Mouse (Mus musculus): Measurements from ENCODE around the gene Gm11116. TPM values are rescaled to one million over a fixed set of nuclear protein-coding genes. Genes with fewer than 3 reads are reported as not detected.

Gm11116 gene
- not detected for polyA plus RNA-seq (2014; fragmentation: Illumina TruSeq; extraction: RNeasy Lipid Tissue Mini Kit (QIAGEN cat#74804); ENCODE audit: low read depth, low replicate concordance)

DNA sequence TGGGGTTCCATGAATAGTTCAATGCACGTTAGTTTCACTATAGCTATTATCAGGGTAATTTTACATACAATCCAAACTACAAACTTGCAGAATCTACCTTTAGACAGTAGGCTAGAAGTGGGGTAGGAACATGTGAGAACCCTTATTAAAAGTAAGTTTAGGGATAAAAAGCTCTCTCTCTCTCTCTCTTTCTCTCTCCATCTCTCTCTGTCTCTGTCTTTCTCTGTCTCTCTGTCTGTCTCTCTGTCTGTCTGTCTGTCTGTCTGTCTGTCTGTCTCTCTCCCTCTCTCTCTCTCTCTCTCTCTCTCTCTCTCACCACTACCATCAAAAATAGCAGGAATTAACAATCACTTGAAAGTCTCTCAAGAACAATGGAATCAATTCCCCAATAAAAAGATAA lies at the start of gene Gm11116:
Gene Gm11116, minus strand, starts transcription at position 101 of the 400 bp plus-strand sequence.

DNA sequence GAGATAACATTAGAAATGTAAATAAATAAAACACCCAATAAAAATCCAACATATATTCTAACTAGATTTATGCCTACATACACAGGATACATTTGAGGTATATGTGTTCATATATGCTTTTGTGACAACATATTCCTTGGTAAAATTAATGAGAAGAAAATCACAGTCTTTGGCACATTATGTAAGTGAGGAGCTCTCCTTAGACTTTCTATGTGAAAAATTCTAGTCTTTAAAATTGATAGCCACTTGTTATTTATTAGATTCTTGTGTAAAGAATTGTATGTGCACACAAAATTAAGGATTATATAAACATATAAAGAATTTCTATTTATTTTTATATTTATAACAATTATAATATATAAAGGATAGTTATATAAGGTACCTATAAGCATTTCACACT lies 42.7 kb upstream of the Gm11116 start, which contains the start of gene Gm11115:
Gene Gm11115, minus strand, starts transcription at position 101 of the 400 bp plus-strand sequence.

DNA sequence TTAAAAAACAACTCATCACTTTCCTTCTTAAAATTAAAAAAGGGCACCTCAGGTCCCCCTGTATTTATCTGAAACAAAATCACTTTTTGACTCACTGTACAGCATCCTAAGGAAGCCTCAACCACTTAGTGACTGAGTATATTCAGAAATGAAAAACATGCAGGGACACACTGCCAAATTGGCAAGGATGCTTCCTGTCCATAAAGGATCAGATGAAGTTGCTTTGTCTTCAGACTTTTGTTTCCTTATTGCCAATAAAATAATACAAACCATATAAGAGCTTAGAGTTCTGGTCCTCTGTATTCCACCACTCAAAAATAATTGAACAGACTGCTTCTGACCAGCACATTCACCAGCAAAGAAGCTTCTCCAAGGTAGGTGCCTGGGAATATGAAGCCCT lies 25.1 kb downstream of the Gm11116 start, which contains the start of gene Smr2:
Gene Smr2, plus strand, starts transcription at position 301 of the 400 bp plus-strand sequence.

Other genes starting within 250 kb of the Gm11116 start
- not detected for gene Odam, start 226.5 kb downstream of the Gm11116 start, polyA plus RNA-seq (2014; fragmentation: Illumina TruSeq; extraction: RNeasy Lipid Tissue Mini Kit (QIAGEN cat#74804); ENCODE audit: low read depth, low replicate concordance)
- gene Csn3, start 186.0 kb downstream of the Gm11116 start, polyA plus RNA-seq (2014; fragmentation: Illumina TruSeq; extraction: RNeasy Lipid Tissue Mini Kit (QIAGEN cat#74804); ENCODE audit: low read depth, low replicate concordance): 0.79 TPM
- gene 2310003L06Rik, start 142.1 kb downstream of the Gm11116 start, polyA plus RNA-seq (2014; fragmentation: Illumina TruSeq; extraction: RNeasy Lipid Tissue Mini Kit (QIAGEN cat#74804); ENCODE audit: low read depth, low replicate concordance): not detected
- not detected for gene Gm28434, start 142.0 kb downstream of the Gm11116 start, polyA plus RNA-seq (2014; fragmentation: Illumina TruSeq; extraction: RNeasy Lipid Tissue Mini Kit (QIAGEN cat#74804); ENCODE audit: low read depth, low replicate concordance)
- not detected for gene Cabs1, start 132.1 kb downstream of the Gm11116 start, polyA plus RNA-seq (2014; fragmentation: Illumina TruSeq; extraction: RNeasy Lipid Tissue Mini Kit (QIAGEN cat#74804); ENCODE audit: low read depth, low replicate concordance)
- not detected for gene Smr3a, start 109.0 kb downstream of the Gm11116 start, polyA plus RNA-seq (2014; fragmentation: Illumina TruSeq; extraction: RNeasy Lipid Tissue Mini Kit (QIAGEN cat#74804); ENCODE audit: low read depth, low replicate concordance)
- gene Smr2, start 25.0 kb downstream of the Gm11116 start, polyA plus RNA-seq (2014; fragmentation: Illumina TruSeq; extraction: RNeasy Lipid Tissue Mini Kit (QIAGEN cat#74804); ENCODE audit: low read depth, low replicate concordance): not detected
- gene Gm11115, start 42.6 kb upstream of the Gm11116 start, polyA plus RNA-seq (2014; fragmentation: Illumina TruSeq; extraction: RNeasy Lipid Tissue Mini Kit (QIAGEN cat#74804); ENCODE audit: low read depth, low replicate concordance): not detected
- not detected for gene Gm7714, start 157.4 kb upstream of the Gm11116 start, polyA plus RNA-seq (2014; fragmentation: Illumina TruSeq; extraction: RNeasy Lipid Tissue Mini Kit (QIAGEN cat#74804); ENCODE audit: low read depth, low replicate concordance)
- not detected for gene Prol1, start 205.8 kb upstream of the Gm11116 start, polyA plus RNA-seq (2014; fragmentation: Illumina TruSeq; extraction: RNeasy Lipid Tissue Mini Kit (QIAGEN cat#74804); ENCODE audit: low read depth, low replicate concordance)

All from sigmoid colon, adult 10 weeks (tissue).